Mouse (Mus musculus) G1E (cell line): Measurements from ENCODE around the gene Pclo.

ENCODE experiments used
- CTCF ChIP-seq: IDR thresholded peaks from 2 replicates; pipeline ENCODE4 v1.5.1; 2012; ENCODE audit warnings: low read depth, low read length, inconsistent platforms, mixed read lengths
- GATA1 ChIP-seq: IDR thresholded peaks from 2 replicates; pipeline ENCODE4 v1.6.1; 2012; ENCODE audit warnings: borderline replicate concordance, low read length, inconsistent platforms, mixed read lengths

- no peak for TF ChIP-seq GATA1
- TF ChIP-seq CTCF: no peak
Observed at GRCm38 (mm10) chr5:14531906-14532305, 17.2 kb downstream of the Pclo start.
